Mouse (Mus musculus) ovary, postnatal 14 days (tissue): ENCODE measurements at regions not wholly inside any gene's neighbourhood (a gene's known extent, or its start where the extent isn't known, plus 50 kb on each side); places are given as distances from the start of the nearest gene placed in this dataset.

Experiments
- DNase-seq: peaks from one replicate; pipeline ENCODE4 v3.0.0; 2022; ENCODE audit warnings: low spot score

DNA sequence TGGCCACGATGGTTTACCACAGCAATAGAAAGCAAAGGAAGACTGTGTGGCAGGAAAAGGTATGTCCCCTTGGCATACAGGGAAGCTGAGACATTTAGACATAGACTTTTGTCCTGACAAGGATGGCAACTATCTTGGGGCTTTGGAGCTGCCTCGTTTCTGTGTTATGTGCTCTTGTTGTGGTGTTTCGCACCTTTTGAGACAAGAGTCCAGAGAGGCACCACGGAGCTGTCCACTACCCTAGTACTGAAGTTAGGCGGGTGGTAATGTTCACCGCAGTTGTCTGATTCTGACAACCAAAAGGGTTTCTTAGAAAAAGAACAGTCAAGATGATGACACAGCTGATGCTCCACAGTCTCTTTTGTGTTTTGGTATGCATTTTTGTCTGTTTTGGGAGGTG lies 90.9 kb upstream of the Got2 start:
- DNase-seq = peak; percentile 14

DNA sequence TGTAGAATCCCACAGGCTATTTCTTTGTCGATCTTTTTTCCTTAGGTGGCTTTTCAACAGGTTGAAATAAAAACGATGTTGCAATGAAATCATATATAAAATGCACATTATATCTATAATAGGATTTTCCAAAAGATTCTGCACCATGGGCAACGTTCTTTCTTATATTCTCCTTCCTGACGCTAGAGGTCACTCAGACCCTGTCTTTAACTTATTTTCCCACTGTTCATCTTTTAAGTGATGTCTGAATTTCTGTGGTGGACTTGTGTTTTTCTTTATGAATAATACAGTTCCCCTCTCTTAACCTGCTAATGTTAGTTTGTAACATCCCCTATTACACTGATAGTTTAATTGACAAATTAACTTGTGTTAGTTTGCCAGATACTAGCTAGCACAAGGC lies 86.5 kb upstream of the Got2 start:
- DNase-seq = no peak

DNA sequence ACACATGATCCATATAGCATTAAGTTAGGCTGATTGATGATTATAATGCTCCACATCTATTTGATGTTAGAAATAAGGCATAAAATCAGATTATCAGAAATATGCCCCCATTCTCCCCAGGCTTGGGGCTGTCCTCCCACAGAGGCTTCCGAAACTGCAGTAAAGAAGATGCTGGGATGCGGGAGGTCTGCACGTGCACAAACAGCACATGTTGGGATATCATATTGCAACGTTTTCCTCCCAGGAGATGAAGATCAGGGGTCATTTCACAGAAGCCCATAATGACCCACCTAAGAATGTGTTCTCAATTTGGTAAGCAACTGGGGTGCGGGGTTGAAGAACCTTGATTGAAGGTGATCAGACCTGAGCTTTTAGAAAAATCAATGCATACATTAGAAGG lies 85.9 kb upstream of the Got2 start:
- no peak for DNase-seq

DNA sequence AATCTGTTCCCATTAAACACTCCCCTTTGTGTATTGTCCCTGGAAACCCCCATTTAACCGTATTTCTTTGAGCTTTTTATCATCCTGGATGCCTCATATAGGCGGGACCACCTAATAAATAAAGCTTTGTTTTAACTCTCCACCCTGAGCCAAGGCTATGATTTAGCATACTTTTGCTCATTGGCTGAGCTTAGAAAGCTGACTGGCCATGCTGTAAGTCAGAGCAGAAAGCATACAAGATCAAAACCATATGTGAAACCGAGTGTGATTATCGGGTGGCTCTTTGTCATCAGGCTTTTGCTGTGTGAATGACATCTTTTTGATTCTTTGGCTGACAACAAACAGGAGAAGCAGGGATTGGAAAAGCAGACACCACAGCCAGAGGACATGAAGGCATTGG lies 85.2 kb upstream of the Got2 start:
- no peak for DNase-seq

GRCm38 (mm10) chr8:95968828-95969227 lies 80.5 kb upstream of the Got2 start:
- DNase-seq = no peak

DNA sequence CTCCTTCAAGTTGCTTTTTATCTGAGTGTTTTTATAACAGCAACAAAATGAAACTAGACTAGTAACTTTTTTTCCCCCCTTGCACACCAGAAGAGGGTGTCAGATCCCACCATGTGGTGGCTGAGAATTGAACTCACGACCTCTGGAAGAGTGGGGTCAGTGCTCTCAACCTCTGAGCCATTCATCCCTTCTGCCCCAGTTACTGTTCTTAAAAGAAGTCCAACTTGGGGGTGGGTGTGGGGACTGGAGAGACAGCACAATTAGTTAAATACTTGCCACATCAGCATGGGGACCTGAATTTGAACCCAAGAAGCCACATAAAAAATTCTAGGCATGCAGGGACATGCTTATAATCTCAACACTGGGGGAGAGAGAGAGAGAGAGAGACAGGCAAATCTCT lies 78.1 kb upstream of the Got2 start:
- DNase-seq = no peak

DNA sequence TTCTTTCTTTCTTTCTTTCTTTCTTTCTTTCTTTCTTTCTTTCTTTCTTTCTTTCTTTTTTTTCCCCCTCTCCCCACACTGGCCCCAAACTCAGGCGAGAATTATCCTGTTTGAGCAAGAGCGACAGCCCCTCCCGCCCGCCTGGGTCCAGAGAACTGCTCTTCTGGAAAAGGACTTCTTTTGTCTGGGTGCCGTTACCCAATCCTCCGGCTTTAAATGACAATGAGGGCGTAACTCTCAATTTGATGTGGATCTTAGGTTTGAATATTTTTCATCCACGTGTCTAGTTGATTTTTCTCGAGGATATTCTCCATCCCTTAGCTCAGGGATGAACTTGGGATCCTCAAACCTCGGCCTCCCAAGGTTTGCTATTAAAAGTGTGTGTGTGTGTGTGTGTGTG lies 63.9 kb upstream of the Got2 start:
- DNase-seq = no peak

GRCm38 (mm10) chr8:95951794-95952193 lies 63.4 kb upstream of the Got2 start:
- DNase-seq = peak; percentile 60
